Mouse (Mus musculus) thymus, postnatal 14 days (tissue): ENCODE measurements around the gene Olfr1454.

Experiments used
- DNase-seq: peaks from one replicate; pipeline ENCODE4 v3.0.0; 2021

Gene Olfr1454

DNA sequence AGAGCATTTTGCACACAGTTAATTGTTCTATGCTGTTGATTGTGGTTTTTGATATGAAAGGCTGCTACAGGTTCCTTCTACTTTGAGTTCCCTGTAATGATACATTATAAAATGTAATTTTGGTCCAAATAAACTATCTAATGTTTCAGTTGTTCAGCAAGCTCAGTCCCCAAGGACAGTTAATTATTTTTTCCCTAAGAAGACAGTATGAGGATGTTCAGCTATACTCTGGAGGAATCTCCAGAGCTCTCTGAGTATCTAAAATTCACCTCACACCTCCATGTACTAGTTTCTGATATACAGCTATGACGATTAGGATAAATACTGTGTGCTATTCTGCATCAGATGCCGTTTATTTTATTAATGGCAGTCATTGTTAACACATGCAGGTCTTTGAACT lies at the start of gene Olfr1454:
Gene Olfr1454 (plus strand): TSS at position 301 of the 400 bp plus-strand sequence.
- DNase-seq, result no peak

DNA sequence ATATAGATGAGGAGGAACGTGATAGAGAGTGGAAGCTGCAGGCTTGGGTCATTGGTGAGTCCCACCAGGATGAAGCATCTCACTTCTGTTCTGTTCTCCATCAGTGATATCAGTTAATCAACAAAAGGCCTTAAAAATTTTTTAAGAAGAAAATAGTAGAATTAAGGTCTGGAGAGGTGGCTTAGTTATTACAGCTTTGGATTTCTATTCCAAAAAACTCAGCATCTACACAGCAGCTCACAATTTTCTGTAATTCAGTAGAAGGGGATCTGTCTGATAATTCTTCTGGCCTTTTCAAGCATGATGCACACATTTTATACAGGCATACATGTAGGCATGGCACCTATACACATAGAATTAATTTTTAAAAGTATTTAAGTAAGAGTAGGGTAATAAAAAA lies 32.2 kb upstream of the Olfr1454 start, which contains the start of gene Olfr1453:
Gene Olfr1453 (minus strand): TSS at position 101 of the 400 bp plus-strand sequence.
- no peak for DNase-seq

DNA sequence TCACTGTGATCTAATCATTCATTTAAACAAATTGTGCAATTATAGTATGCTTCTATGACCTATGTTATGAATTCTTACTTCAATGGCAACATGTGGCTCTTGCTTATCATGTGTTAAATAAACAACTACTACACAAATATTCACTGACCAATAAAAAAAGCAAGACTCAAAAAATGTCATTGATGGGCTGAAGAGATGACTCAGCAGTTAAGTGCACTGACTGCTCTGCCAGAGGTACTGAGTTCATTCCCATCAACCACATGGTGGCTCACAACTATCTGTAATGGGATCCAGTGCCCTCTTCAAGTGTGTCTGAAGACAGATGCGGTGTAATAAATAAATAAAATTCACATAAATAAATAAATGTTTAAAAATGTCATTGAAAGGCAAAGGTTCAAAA lies 33.5 kb downstream of the Olfr1454 start:
- no peak for DNase-seq

- DNase-seq, result no peak
Observed at GRCm38 (mm10) chr19:13097791-13098190, 37.4 kb downstream of the Olfr1454 start, which contains the start of gene Olfr1457. Gene Olfr1457 (minus strand): TSS chr19:13097891.

DNA sequence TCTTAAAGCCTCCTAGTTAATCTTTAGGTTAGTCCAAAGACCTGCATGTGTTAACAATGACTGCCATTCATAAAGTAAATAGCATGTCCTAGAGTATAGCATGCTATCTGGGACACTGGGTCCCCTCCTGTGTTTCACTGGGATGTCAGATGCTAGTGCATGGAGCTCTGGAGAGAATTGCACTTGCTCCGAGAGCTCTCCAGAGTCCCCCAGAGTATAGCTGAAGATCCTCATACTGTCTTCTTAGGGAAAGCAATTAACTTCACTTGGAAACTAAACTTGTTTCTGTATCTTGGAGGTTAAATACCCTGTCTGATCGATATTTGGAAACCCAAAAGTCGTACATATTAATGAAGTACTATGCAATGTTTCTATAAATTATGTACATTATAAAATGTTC lies 46.3 kb downstream of the Olfr1454 start, which contains the start of gene Olfr1458:
Gene Olfr1458 (minus strand): TSS at position 101 of the 400 bp plus-strand sequence.
- no peak for DNase-seq
